Mouse (Mus musculus) kidney, embryonic 14.5 days (tissue): ENCODE measurements around the gene Sh3kbp1. TPM values are rescaled to one million over a fixed set of nuclear protein-coding genes. Genes with fewer than 3 reads are reported as not detected.

Source experiments
- ATAC-seq: fragments of 200-750 bp; cut with Nextera tagmentation; 2 replicates; pipeline ENCODE4 v1.8.0; 2017; ENCODE audit warnings: moderate number of reproducible peaks, mild to moderate bottlenecking, moderate TSS enrichment, moderate library complexity; ENCODE audit not compliant: low FRiP score, low TSS enrichment
- H3K27ac ChIP-seq: fragments of 300-500 bp; sonication (generic); 2 replicates; pipeline ENCODE4 v1.5.1; 2014; ENCODE audit warnings: low read depth, mild to moderate bottlenecking, low read length, moderate library complexity, mixed read lengths
- H3K27me3 ChIP-seq: fragments of 300-500 bp; sonication (generic); 2 replicates; pipeline ENCODE4 v1.6.1; 2014; ENCODE audit warnings: mild to moderate bottlenecking, low read length; ENCODE audit not compliant: control insufficient read depth, insufficient read depth
- H3K36me3 ChIP-seq: fragments of 300-500 bp; sonication (generic); 2 replicates; pipeline ENCODE4 v1.6.1; 2014; ENCODE audit warnings: low read length, mixed read lengths; ENCODE audit not compliant: control insufficient read depth, insufficient read depth
- H3K4me1 ChIP-seq: fragments of 300-500 bp; sonication (generic); 2 replicates; pipeline ENCODE4 v1.6.1; 2014; ENCODE audit warnings: low read length, mixed read lengths; ENCODE audit not compliant: control insufficient read depth, insufficient read depth
- H3K4me2 ChIP-seq: fragments of 300-500 bp; sonication (generic); replicated peaks from 2 replicates; pipeline ENCODE4 v1.6.1; 2014; ENCODE audit warnings: low read depth, mild to moderate bottlenecking, low read length
- H3K4me3 ChIP-seq: fragments of 300-500 bp; sonication (generic); 2 replicates; pipeline ENCODE4 v1.5.1; 2014; ENCODE audit warnings: mild to moderate bottlenecking, low read length
- H3K9ac ChIP-seq: fragments of 300-500 bp; sonication (generic); 2 replicates; pipeline ENCODE4 v1.6.1; 2014; ENCODE audit warnings: low read depth, mild to moderate bottlenecking, low read length, moderate library complexity
- H3K9me3 ChIP-seq: fragments of 300-500 bp; sonication (generic); 2 replicates; pipeline ENCODE4 v1.6.1; 2016; ENCODE audit warnings: low read length; ENCODE audit not compliant: control insufficient read depth
- WGBS: fragments of 180-500 bp; shearing (Covaris S2); extraction: QIAGEN DNeasy Blood & Tissue Kit; methylation state at CpG from one replicate; pipeline ENCODE4 v1.1.7; 2014; 5-methylcytosine and 5-hydroxymethylcytosine counted together
- polyA plus RNA-seq: library from polyadenylated mRNA; unstranded; fragments of >200 nt; fragmentation: Nextera tagmentation; extraction: Ambion mirVana; gene quantifications from 2 replicates; pipeline ENCODE4 v1.2.1, GENCODE M21; 2014

The Sh3kbp1 gene
- polyA plus RNA-seq, 1 experiment from 2014 or later = 41.5 TPM

DNA sequence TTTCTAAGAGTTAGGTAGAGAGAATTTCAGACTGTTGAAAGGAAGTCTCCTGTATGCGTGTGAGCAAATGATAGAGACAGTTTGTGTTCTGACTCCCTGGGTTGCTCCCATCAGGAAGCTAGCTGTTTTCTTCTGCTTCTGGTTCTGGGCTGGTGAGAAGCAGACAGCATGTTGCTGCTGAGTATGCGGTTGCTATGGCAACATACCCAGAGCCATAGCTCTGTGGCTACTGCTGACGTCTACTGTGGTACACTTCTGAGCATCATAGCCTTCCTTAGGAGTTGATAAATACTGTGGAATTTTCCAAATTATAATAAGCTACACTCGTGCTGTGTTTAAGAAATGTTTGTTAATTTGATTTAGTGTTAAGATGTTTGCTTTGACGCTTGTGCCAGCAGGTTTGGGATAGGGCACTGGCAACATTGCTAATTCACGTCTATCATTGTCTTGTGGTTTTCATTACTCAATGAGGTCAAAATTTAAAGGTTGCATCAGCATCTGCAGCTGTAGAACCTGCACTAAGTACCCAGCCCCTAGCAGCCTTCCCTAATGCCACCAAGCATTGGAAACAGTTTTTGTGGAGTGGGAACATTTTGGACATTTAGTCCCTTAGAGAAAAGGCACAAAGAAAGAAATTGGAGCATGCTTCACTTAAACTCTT, 202.2 kb downstream of the Sh3kbp1 start:
- H3K4me3 ChIP-seq = no peak overlapping the region
- no peaks in the 10 kb centered on the region for H3K4me1 ChIP-seq
- no peaks in the 10 kb centered on the region for H3K27me3 ChIP-seq
- WGBS = 73% methylated on average over 6 of the region's 6 CpGs
- no peak overlapping the region for H3K9ac ChIP-seq
- no peaks in the 10 kb centered on the region for H3K36me3 ChIP-seq
- ATAC-seq = no peak
- H3K9me3 ChIP-seq = no peaks in the 10 kb centered on the region
- H3K4me2 ChIP-seq = no peak overlapping the region
- H3K27ac ChIP-seq = no peak overlapping the region

DNA sequence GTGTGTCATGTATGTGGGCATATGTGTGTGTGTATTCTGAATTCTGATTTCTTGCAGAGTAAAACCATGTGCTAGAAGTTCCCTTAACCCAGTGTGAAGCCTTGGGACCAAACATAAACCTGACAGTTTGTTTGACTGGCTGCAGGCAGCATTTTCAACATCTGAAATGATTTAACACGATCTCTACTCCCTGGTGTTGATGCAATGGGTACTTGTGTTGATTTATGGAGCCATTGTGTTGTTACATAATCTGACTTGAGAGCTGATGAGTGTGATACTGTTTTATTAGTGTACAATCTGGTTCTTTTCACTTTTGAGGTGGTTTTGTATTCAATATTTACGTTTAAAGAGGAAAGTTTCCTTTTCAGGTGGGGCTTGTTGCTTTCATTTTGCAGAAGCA, 204.1 kb downstream of the Sh3kbp1 start:
- ATAC-seq = no peak
- no peak overlapping the region for H3K4me3 ChIP-seq
- 29% methylated on average over 2 of the region's 2 CpGs for WGBS
- H3K27me3 ChIP-seq = peaks cover 2% of the 10 kb centered on the region; the same call in 1 of the 2 replicates
- no peaks in the 10 kb centered on the region for H3K36me3 ChIP-seq
- no peaks in the 10 kb centered on the region for H3K9me3 ChIP-seq
- H3K4me2 ChIP-seq = no peak overlapping the region
- H3K9ac ChIP-seq = no peak overlapping the region
- H3K4me1 ChIP-seq = no peaks in the 10 kb centered on the region
- no peak overlapping the region for H3K27ac ChIP-seq

DNA sequence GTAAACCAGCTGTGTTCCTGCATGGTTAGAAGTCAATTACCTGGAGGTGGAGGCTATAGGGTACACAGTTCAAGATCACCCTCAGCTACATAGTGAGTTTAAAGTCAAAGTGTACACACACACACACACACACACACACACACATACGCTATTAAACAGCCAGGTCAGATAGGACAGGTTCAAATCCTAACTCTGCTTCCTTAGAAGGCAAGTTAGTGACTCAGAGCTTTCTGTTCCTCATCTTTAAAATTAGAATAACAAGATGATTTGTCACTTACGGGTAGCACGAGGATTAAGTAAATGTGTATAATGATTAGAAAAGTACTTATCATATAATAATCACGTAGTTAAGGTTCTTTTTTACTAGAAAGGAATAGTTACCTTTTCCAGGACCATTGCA, 208.2 kb downstream of the Sh3kbp1 start:
- H3K36me3 ChIP-seq = no peaks in the 10 kb centered on the region
- H3K9ac ChIP-seq = no peak overlapping the region
- peaks cover 2% of the 10 kb centered on the region; the same call in 1 of the 2 replicates for H3K27me3 ChIP-seq
- no peaks in the 10 kb centered on the region for H3K9me3 ChIP-seq
- 82% methylated on average over 4 of the region's 4 CpGs for WGBS
- no peak overlapping the region for H3K4me2 ChIP-seq
- ATAC-seq = no peak
- H3K27ac ChIP-seq = no peak overlapping the region
- H3K4me3 ChIP-seq = no peak overlapping the region
- H3K4me1 ChIP-seq = no peaks in the 10 kb centered on the region

DNA sequence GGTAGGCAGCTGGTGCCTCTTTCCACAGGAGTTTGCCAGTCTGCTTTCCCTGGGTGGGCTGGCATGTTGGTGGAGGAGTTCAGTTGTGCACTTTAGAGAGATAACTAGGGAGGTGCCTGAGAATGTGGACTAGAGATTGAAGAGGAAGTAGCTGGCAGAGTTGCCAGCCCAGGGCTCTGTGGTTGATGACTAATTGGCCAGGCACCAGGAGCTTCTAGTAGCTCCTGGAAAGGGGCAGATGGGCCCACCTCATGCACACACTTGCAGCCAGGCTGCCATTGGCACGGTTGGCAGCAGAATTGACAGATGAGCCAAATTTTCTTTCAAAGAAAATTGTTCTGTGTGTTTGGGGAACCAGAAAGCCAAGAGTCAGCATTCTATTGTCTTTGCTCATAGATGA, 210.3 kb downstream of the Sh3kbp1 start:
- no peaks in the 10 kb centered on the region for H3K36me3 ChIP-seq
- ATAC-seq = no peak
- no peak overlapping the region for H3K4me3 ChIP-seq
- H3K9me3 ChIP-seq = no peaks in the 10 kb centered on the region
- no peaks in the 10 kb centered on the region for H3K4me1 ChIP-seq
- peaks cover 2% of the 10 kb centered on the region; the same call in 1 of the 2 replicates for H3K27me3 ChIP-seq
- H3K4me2 ChIP-seq = no peak overlapping the region
- 80% methylated on average over 1 of the region's 1 CpGs for WGBS
- H3K27ac ChIP-seq = no peak overlapping the region
- H3K9ac ChIP-seq = no peak overlapping the region

DNA sequence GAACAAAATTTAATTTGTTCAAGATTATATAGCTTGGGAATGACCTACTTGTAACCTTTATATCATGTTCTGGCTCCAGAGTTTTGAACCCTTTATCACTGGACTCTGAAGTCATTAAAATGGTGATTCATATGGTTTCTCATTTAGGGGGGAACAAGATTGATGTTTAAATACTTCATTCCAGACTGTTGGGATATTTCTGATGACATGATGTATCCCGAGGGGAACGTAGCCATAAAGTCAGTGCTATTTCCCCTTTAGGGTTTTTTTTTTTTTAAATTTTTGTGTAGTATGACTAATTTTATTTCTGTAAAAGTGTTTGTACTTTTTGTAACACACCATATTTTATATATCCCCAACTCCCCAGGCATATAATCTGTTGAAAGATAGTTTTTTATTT, 212.7 kb downstream of the Sh3kbp1 start:
- no peaks in the 10 kb centered on the region for H3K4me1 ChIP-seq
- no peak for ATAC-seq

DNA sequence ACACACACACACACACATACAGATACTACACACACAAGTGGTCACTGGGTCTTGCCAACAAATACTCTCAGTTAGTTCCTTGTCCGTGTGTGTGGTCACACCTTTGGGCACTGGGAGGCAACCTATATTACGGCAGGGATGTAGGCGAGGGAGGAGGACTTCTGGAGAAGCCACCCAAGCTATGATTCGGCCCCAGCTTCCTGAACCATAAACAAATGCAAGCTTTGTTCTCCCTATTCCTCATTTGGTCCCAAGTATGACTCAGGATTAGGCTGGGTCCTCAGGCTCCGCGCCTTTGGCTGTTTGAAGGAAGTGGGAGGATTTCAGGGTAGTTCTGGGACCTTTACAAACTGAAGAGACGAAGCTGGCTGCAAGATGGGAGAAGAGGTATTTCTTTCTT, 213.2 kb downstream of the Sh3kbp1 start:
- peaks cover 2% of the 10 kb centered on the region; the same call in 1 of the 2 replicates for H3K27me3 ChIP-seq
- no peak overlapping the region for H3K4me2 ChIP-seq
- no peaks in the 10 kb centered on the region for H3K9me3 ChIP-seq
- H3K4me1 ChIP-seq = no peaks in the 10 kb centered on the region
- WGBS = 56% methylated on average over 7 of the region's 7 CpGs
- no peak overlapping the region for H3K4me3 ChIP-seq
- no peak for ATAC-seq
- H3K9ac ChIP-seq = no peak overlapping the region
- no peak overlapping the region for H3K27ac ChIP-seq
- no peaks in the 10 kb centered on the region for H3K36me3 ChIP-seq

More for the DNA sequence above, 212.7 kb downstream of the Sh3kbp1 start:
- Histone ChIP-seq H3K4me2 (no peak overlapping the region), H3K9ac (no peak overlapping the region), H3K4me3 (no peak overlapping the region), H3K27ac (no peak overlapping the region), H3K36me3 (no peaks in the 10 kb centered on the region), H3K27me3 (peaks cover 2% of the 10 kb centered on the region; the same call in 1 of the 2 replicates), H3K9me3 (no peaks in the 10 kb centered on the region)
- WGBS = 72% methylated on average over 2 of the region's 2 CpGs

DNA sequence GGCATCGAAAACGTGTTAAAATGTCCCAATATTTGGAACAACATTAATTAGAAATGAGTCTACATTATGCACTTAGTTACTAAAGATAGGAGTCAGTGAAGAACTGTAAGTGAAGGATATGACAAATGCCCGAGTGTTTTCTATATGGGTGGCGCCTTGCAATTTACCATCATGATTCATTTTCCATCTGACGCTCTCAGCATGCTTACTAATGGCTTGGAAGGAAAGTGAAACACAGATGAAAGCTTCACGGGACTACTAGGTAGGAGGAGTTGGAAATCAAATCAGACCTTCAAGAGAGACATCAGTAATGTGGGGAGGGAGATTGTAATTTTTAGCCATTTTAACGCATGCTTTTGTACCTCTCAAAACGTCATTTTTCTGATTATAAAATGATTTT, 223.7 kb downstream of the Sh3kbp1 start:
- no peak overlapping the region for H3K9ac ChIP-seq
- WGBS = 87% methylated on average over 8 of the region's 8 CpGs
- H3K4me3 ChIP-seq = no peak overlapping the region
- no peak for ATAC-seq
- H3K36me3 ChIP-seq = no peaks in the 10 kb centered on the region
- H3K27ac ChIP-seq = no peak overlapping the region
- H3K4me1 ChIP-seq = no peaks in the 10 kb centered on the region
- no peaks in the 10 kb centered on the region for H3K27me3 ChIP-seq
- no peak overlapping the region for H3K4me2 ChIP-seq
- H3K9me3 ChIP-seq = no peaks in the 10 kb centered on the region

DNA sequence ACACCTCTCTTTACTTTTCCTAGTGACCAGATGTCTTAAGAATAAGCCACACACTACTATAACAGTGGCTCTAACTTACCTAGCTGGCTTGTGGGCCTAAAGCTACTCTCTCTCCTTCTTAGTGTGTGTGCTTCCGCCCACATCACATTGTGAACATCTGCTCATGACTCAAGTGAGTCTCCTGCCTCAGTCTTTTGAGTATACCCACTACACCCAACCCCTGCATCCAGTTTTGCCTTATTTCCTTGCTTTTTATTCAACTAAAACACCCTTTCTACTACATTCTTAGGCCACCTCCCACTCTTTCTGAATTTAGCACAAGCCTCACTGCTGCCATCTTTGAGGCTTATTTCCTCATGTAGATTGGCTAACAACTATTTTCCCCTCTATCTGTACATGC, 229.8 kb downstream of the Sh3kbp1 start:
- no peaks in the 10 kb centered on the region for H3K4me1 ChIP-seq
- H3K4me3 ChIP-seq = no peak overlapping the region
- no peaks in the 10 kb centered on the region for H3K27me3 ChIP-seq
- no peak overlapping the region for H3K4me2 ChIP-seq
- WGBS = 92% methylated on average over 1 of the region's 1 CpGs
- no peaks in the 10 kb centered on the region for H3K9me3 ChIP-seq
- H3K27ac ChIP-seq = no peak overlapping the region
- no peak for ATAC-seq
- no peaks in the 10 kb centered on the region for H3K36me3 ChIP-seq
- no peak overlapping the region for H3K9ac ChIP-seq

DNA sequence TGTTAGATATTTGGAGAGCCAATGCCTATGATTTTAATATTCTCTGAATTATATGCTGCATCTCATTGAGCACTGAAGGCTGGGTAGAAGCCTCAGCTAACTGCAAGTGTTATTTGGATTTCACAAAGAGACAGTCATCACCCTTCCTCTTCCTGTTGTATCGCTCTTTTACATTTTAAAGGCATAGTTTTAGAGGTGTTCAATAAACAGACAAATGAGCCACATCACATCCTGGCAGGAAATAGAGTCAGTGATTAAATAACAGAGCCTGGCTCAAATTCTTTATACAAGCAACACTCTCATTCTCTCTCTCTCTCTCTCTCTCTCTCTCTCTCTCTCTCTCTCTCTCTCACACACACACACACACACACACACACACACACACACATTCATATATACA, 231.1 kb downstream of the Sh3kbp1 start:
- H3K9ac ChIP-seq = no peak overlapping the region
- 83% methylated on average over 1 of the region's 1 CpGs for WGBS
- H3K27me3 ChIP-seq = no peaks in the 10 kb centered on the region
- no peak for ATAC-seq
- no peaks in the 10 kb centered on the region for H3K9me3 ChIP-seq
- no peak overlapping the region for H3K4me2 ChIP-seq
- H3K27ac ChIP-seq = no peak overlapping the region
- no peaks in the 10 kb centered on the region for H3K4me1 ChIP-seq
- H3K36me3 ChIP-seq = no peaks in the 10 kb centered on the region
- no peak overlapping the region for H3K4me3 ChIP-seq
